Mouse (Mus musculus): ENCODE results near the gene Odf3. TPM values are rescaled to one million over a fixed set of nuclear protein-coding genes. Genes with fewer than 3 reads are reported as not detected.

Odf3 gene
- polyA plus RNA-seq, 1 experiment from 2014 or later: 0.13 TPM

- 79% methylated on average over 6 of the region's 6 CpGs for WGBS
- Histone ChIP-seq H3K4me3 (replicated peaks) (no peak overlapping the region), H3K4me1 (no peaks in the 10 kb centered on the region), H3K9ac (no peak overlapping the region), H3K27ac (no peak overlapping the region), H3K36me3 (replicated peaks) (no peaks in the 10 kb centered on the region), H3K4me2 (no peak overlapping the region), H3K27me3 (peaks cover 10% of the 10 kb centered on the region), H3K9me3 (no peaks in the 10 kb centered on the region)
- no peak for ATAC-seq (ENCODE audit: low FRiP score)
These were observed 16.2 kb upstream of the Odf3 start for GRCm38 (mm10) chr7:140831447-140831846.

DNA sequence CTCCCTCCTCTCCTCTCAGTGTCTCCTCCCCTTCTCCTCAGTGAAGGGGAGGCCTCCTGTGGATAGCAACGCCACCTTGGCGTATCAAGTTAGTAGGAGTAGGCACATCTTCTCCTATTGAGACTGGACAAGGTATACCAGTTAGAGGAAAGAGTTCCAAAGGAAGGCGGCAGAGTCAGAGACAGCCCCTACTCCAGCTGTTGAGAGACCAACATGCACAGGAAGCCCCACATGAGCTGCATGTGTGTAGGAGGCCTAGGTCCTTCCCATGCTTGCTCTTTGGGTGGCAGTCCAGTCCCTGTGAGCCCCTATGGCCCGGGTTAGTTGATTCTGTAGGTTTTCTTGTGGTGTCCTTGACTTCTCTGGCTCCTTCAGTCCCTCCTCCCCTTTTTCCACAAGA, 14.3 kb upstream of the Odf3 start:
- H3K27ac ChIP-seq: no peak overlapping the region
- WGBS: 83% methylated on average over 4 of the region's 4 CpGs
- no peak overlapping the region for H3K9ac ChIP-seq
- H3K4me2 ChIP-seq: no peak overlapping the region
- H3K4me3 ChIP-seq (replicated peaks): no peak overlapping the region
- no peaks in the 10 kb centered on the region for H3K36me3 ChIP-seq (replicated peaks)
- no peak for ATAC-seq (ENCODE audit: low FRiP score)
- H3K27me3 ChIP-seq: peaks cover 3% of the 10 kb centered on the region; the same call in 1 of the 2 replicates
- H3K4me1 ChIP-seq: no peaks in the 10 kb centered on the region
- no peaks in the 10 kb centered on the region for H3K9me3 ChIP-seq

DNA sequence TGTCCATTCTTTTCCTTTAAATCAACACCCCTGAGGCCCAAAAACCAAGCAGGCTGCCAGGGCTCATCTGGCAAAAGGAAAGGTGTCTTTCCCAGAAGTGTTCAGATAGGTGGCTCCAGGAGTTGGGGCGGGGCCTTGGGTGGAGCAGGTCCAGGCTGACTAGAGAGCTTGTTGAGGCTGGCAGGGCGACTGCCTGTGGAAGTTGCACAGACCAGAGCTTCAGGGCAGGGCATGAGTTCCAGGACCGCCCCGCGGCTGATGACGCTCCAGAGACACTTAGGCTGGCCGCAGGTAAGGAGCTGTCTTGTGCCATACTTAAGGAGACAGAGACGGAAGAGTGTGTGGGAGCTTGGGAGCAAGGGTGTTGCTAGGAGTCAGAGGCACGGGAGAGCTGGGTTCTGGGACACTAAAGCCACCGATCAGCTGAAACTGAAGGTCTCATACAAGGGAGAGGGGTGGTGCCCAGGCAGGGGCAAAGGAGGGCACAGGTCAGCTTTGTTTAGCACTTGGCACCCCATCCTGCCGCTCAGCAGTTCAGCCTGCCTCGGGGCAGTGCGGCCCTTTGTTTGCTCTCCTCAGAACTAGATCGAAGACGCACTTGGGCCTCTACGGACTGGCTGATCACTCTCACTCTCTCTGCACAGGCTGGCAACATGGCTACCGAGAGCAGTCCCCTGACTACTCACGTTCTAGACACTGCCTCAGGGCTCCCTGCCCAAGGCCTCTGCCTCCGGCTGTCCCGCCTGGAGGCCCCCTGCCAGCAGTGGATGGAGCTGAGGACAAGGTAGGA, 12.4 kb upstream of the Odf3 start, which contains the start of gene Urah:
Gene Urah, plus strand, starts transcription at position 51 of the 790 bp plus-strand sequence.
- Histone ChIP-seq H3K27me3 (peaks cover 3% of the 10 kb centered on the region; the same call in 1 of the 2 replicates), H3K36me3 (replicated peaks) (no peaks in the 10 kb centered on the region), H3K27ac (no peak within 1 kb of the TSS), H3K9ac (no peak within 1 kb of the TSS), H3K4me3 (replicated peaks) (no peak within 1 kb of the TSS), H3K9me3 (no peaks in the 10 kb centered on the region), H3K4me2 (no peak within 1 kb of the TSS), H3K4me1 (no peaks in the 10 kb centered on the region)
- 45% methylated on average over 20 of the region's 20 CpGs for WGBS
- no peak for ATAC-seq (ENCODE audit: low FRiP score)

GRCm38 (mm10) chr7:140835758-140836087, 11.9 kb upstream of the Odf3 start:
- no peaks in the 10 kb centered on the region for H3K36me3 ChIP-seq (replicated peaks)
- 77% methylated on average over 2 of the region's 2 CpGs for WGBS
- H3K27me3 ChIP-seq: peaks cover 6% of the 10 kb centered on the region
- H3K4me1 ChIP-seq: no peaks in the 10 kb centered on the region
- H3K9me3 ChIP-seq: no peaks in the 10 kb centered on the region
- no peak for ATAC-seq (ENCODE audit: low FRiP score)
- H3K4me3 ChIP-seq (replicated peaks): no peak overlapping the region
- no peak overlapping the region for H3K9ac ChIP-seq
- no peak overlapping the region for H3K27ac ChIP-seq
- H3K4me2 ChIP-seq: no peak overlapping the region

DNA sequence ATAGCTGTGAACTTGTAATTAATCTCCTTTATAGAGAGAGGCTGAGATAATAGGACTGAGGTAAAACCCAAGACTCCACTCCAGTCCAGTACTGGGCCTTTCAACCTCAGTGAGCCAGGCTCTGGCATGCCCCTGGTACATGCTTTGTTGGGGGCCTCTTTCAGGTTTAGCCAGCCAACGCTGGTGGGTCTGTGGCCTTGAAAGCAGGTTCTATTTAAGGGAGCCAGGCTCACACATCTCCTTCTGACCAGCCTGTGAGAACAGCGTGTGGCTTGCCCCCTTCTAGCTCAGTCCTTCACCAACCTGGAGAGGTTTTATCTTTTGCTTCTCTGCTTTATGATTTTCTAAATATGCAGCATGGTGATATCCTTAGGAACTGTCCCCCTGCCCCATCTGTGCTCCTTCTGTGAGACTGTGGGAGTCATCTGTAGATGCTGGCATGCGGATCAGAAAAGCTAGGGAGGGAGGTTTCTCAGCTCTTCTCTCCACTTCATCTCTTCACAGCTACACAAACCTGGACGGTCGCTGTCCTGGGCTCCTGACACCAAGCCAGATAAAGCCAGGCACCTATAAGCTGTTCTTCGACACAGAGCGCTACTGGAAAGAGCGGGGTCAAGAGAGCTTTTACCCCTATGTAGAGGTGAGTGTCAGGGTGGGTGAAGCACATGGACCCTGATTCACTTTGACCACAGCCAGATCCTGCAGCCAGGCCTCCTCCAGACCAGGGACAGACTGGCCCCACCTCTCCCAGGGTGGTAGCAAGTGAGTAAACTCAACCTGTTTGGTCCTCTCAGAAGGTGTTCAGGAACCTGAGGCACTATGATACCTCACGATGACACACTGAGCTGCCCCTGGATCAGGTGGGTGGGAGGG, 11.1 kb upstream of the Odf3 start:
- no peaks in the 10 kb centered on the region for H3K4me1 ChIP-seq
- 85% methylated on average over 9 of the region's 9 CpGs for WGBS
- H3K4me3 ChIP-seq (replicated peaks): no peak overlapping the region
- no peak overlapping the region for H3K4me2 ChIP-seq
- no peak overlapping the region for H3K27ac ChIP-seq
- H3K36me3 ChIP-seq (replicated peaks): no peaks in the 10 kb centered on the region
- H3K9me3 ChIP-seq: no peaks in the 10 kb centered on the region
- H3K27me3 ChIP-seq: peaks cover 13% of the 10 kb centered on the region
- H3K9ac ChIP-seq: no peak overlapping the region
- ATAC-seq (ENCODE audit: low FRiP score): no peak

DNA sequence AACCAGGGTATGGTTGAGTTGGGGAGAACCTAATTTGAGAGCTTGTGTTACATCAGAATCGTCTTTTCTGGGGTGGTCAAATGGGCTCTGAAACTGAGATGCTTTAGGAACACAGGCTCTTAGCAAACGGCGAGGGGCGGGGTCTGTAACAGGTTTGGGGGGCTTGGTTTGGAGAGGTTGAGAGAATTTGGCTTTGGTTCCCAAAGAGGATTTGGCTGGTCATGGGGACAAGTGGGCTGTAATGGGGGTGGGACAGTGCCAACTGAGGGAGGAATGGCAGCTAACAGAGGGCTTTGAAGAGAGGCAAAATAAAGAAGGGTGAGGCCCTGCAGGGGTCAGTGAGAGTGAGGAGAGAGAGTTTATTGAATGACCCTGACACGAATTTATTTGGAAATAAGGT, 8.0 kb upstream of the Odf3 start:
- no peaks in the 10 kb centered on the region for H3K4me1 ChIP-seq
- H3K36me3 ChIP-seq (replicated peaks): no peaks in the 10 kb centered on the region
- no peak overlapping the region for H3K27ac ChIP-seq
- WGBS: 62% methylated on average over 5 of the region's 5 CpGs
- no peak overlapping the region for H3K4me2 ChIP-seq
- ATAC-seq (ENCODE audit: low FRiP score): no peak
- no peak overlapping the region for H3K4me3 ChIP-seq (replicated peaks)
- H3K9me3 ChIP-seq: no peaks in the 10 kb centered on the region
- H3K9ac ChIP-seq: no peak overlapping the region
- peaks cover 37% of the 10 kb centered on the region for H3K27me3 ChIP-seq

- no peak overlapping the region for H3K9ac ChIP-seq
- no peak overlapping the region for H3K4me2 ChIP-seq
- H3K4me3 ChIP-seq (replicated peaks): no peak overlapping the region
- H3K4me1 ChIP-seq: 0 out of 2 replicates have a peak, but pooled peaks cover 2% of the 10 kb centered on the region
- no peaks in the 10 kb centered on the region for H3K9me3 ChIP-seq
- ATAC-seq (ENCODE audit: low FRiP score): no peak
- WGBS: 45% methylated on average over 17 of the region's 19 CpGs
- peaks cover 43% of the 10 kb centered on the region for H3K27me3 ChIP-seq
- no peaks in the 10 kb centered on the region for H3K36me3 ChIP-seq (replicated peaks)
- no peak overlapping the region for H3K27ac ChIP-seq
These were observed 6.6 kb upstream of the Odf3 start for GRCm38 (mm10) chr7:140840750-140841735.

GRCm38 (mm10) chr7:140843806-140844205, 3.8 kb upstream of the Odf3 start:
- Histone ChIP-seq H3K9ac (no peak overlapping the region), H3K4me1 (0 out of 2 replicates have a peak, but pooled peaks cover 2% of the 10 kb centered on the region), H3K36me3 (replicated peaks) (no peaks in the 10 kb centered on the region), H3K27me3 (peaks cover 51% of the 10 kb centered on the region), H3K27ac (no peak overlapping the region), H3K4me3 (replicated peaks) (no peak overlapping the region), H3K4me2 (no peak overlapping the region), H3K9me3 (no peaks in the 10 kb centered on the region)
- 74% methylated on average over 7 of the region's 7 CpGs for WGBS
- ATAC-seq (ENCODE audit: low FRiP score): no peak

GRCm38 (mm10) chr7:140844905-140845665, 2.5 kb upstream of the Odf3 start, which contains the start of gene Scgb1c1:
Scgb1c1 (plus strand) TSS chr7:140845547.
- WGBS: 30% methylated on average over 14 of the region's 14 CpGs
- Histone ChIP-seq H3K36me3 (replicated peaks) (no peaks in the 10 kb centered on the region), H3K27ac (no peak within 1 kb of the TSS), H3K27me3 (peaks cover 51% of the 10 kb centered on the region), H3K4me2 (no peak within 1 kb of the TSS), H3K4me1 (0 out of 2 replicates have a peak, but pooled peaks cover 2% of the 10 kb centered on the region), H3K9me3 (no peaks in the 10 kb centered on the region), H3K4me3 (replicated peaks) (no peak within 1 kb of the TSS), H3K9ac (no peak within 1 kb of the TSS)
- ATAC-seq (ENCODE audit: low FRiP score): peak; percentile 85

DNA sequence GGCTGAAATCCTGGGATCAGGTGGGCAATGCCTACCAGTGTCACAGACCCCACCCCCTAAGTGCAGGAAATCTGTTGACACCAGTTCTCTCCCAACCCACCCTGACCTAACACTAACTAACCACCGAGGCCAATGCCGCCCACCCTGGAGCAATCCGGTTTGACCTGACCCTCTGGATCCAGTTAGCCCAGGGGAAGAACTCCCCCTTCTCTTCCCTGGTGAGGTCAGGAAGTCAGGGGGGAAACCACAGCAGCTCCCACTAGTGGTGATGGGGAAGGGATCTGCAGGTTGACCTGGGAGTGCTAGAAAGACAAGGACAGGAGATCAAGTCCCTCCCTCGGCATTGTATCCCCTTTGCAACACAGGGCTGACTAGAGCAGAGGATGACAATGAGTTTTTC, 1.9 kb upstream of the Odf3 start:
- no peak overlapping the region for H3K9ac ChIP-seq
- ATAC-seq (ENCODE audit: low FRiP score): no peak
- H3K36me3 ChIP-seq (replicated peaks): no peaks in the 10 kb centered on the region
- H3K27me3 ChIP-seq: peaks cover 49% of the 10 kb centered on the region
- no peak overlapping the region for H3K4me2 ChIP-seq
- H3K9me3 ChIP-seq: no peaks in the 10 kb centered on the region
- 0 out of 2 replicates have a peak, but pooled peaks cover 2% of the 10 kb centered on the region for H3K4me1 ChIP-seq
- no peak overlapping the region for H3K4me3 ChIP-seq (replicated peaks)
- H3K27ac ChIP-seq: no peak overlapping the region
- 69% methylated on average over 4 of the region's 4 CpGs for WGBS

GRCm38 (mm10) chr7:140846676-140847075, 929 bp upstream of the Odf3 start:
- no peak overlapping the region for H3K4me3 ChIP-seq (replicated peaks)
- H3K27ac ChIP-seq: no peak overlapping the region
- no peak overlapping the region for H3K4me2 ChIP-seq
- H3K4me1 ChIP-seq: 0 out of 2 replicates have a peak, but pooled peaks cover 2% of the 10 kb centered on the region
- H3K9ac ChIP-seq: no peak overlapping the region
- no peaks in the 10 kb centered on the region for H3K9me3 ChIP-seq
- peaks cover 4% of the 10 kb centered on the region for H3K36me3 ChIP-seq (replicated peaks)
- H3K27me3 ChIP-seq: peaks cover 39% of the 10 kb centered on the region
- WGBS: 86% methylated on average over 10 of the region's 10 CpGs
- ATAC-seq (ENCODE audit: low FRiP score): no peak
